Mouse (Mus musculus): ENCODE measurements around the gene Hspa12a. TPM values are rescaled to one million over a fixed set of nuclear protein-coding genes. Genes with fewer than 3 reads are reported as not detected.

Hspa12a gene
- polyA plus RNA-seq, 1 experiment from 2014 or later, result 6.5 TPM

GRCm38 (mm10) chr19:58879330-58879957, 64.0 kb downstream of the Hspa12a start:
- no peaks in the 10 kb centered on the region for H3K36me3 ChIP-seq (ENCODE audit: control insufficient read depth, insufficient read depth, low read length)
- H3K4me3 ChIP-seq (ENCODE audit: low read depth, low read length), result no peak overlapping the region
- no peaks in the 10 kb centered on the region for H3K9me3 ChIP-seq (ENCODE audit: control insufficient read depth, low read length)
- WGBS, result 90% methylated on average over 7 of the region's 7 CpGs
- H3K4me1 ChIP-seq (replicated peaks; ENCODE audit: control insufficient read depth, insufficient read depth, low read length), result no peaks in the 10 kb centered on the region
- H3K4me2 ChIP-seq (ENCODE audit: low read depth, low read length, severe bottlenecking), result no peak overlapping the region
- no peak overlapping the region for H3K9ac ChIP-seq (ENCODE audit: low read length)
- no peak overlapping the region for H3K27ac ChIP-seq (ENCODE audit: low read depth, low read length)
- no peaks in the 10 kb centered on the region for H3K27me3 ChIP-seq (ENCODE audit: control insufficient read depth, insufficient read depth, low read length)
- DNase-seq (ENCODE audit: low spot score) (no peak), ATAC-seq (replicated peaks; ENCODE audit: low FRiP score) (no peak)

GRCm38 (mm10) chr19:58878560-58878959, 64.9 kb downstream of the Hspa12a start:
- no peak overlapping the region for H3K27ac ChIP-seq (ENCODE audit: low read depth, low read length)
- H3K4me2 ChIP-seq (ENCODE audit: low read depth, low read length, severe bottlenecking), result no peak overlapping the region
- no peaks in the 10 kb centered on the region for H3K27me3 ChIP-seq (ENCODE audit: control insufficient read depth, insufficient read depth, low read length)
- H3K36me3 ChIP-seq (ENCODE audit: control insufficient read depth, insufficient read depth, low read length), result no peaks in the 10 kb centered on the region
- H3K9me3 ChIP-seq (ENCODE audit: control insufficient read depth, low read length), result no peaks in the 10 kb centered on the region
- DNase-seq (ENCODE audit: low spot score), result no peak
- no peaks in the 10 kb centered on the region for H3K4me1 ChIP-seq (replicated peaks; ENCODE audit: control insufficient read depth, insufficient read depth, low read length)
- no peak for ATAC-seq (replicated peaks; ENCODE audit: low FRiP score)
- H3K9ac ChIP-seq (ENCODE audit: low read length), result no peak overlapping the region
- 91% methylated on average over 2 of the region's 2 CpGs for WGBS
- no peak overlapping the region for H3K4me3 ChIP-seq (ENCODE audit: low read depth, low read length)

DNA sequence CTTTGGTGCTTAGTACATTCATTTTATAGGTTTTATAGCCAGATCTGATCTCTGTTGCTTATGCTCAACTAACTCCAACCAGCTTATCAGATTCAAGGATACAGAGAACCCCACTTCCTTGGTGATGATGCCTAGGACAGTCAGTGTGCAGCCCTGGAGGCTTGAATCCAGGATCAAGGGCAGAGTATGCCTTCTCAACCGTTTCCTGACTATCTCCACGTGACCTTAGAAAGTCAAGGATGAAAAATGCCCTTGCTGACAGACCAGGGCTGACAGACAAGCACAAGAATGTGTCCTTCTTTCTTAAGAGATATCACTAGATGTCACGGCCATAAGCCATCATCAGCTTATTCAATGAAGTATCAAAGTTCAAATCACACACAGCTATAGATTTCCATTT, 69.9 kb downstream of the Hspa12a start:
- 77% methylated on average over 3 of the region's 3 CpGs for WGBS
- no peak for ATAC-seq (replicated peaks; ENCODE audit: low FRiP score)

DNA sequence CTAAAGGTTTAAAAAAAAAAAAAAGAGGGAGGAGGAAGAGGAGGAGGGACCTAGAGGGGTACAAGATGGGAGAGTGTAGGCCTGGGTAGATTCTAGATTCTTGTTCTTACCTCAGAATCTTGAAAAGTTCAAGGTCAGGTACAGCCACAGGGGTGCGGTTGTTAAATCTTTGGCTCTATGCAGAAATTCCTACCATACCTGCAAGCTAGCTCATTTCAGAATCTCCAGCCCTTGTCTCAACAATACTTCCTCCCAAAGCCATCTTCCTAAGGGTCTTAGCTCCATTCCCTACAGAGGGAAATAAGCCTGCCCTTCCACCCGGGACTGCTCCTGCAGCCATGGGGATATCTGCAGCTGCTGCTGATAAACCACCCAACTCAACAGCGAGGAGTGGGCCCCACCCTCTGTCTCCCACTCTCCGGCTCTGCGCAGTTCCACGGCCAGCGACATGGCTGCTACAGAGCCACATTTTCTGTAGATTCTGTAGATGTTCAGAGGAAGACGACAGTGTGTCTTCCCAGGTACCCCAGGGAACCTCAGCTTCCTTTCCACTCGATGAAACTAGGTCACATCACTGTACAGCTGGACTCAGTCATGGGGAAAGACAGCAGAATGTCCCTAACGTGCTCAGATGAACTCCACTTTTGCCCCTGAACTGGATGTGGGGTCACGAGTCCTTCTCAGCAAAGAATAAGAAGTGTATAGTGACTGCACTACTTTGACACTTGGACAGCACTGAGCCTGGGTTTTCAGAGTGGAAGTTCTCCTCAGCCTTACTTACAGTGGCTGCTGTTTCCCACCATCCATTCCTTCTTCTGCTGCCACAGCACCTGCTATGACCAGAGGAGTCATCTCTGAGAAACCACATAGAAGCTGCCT, 70.8 kb downstream of the Hspa12a start:
- WGBS, result 83% methylated on average over 11 of the region's 11 CpGs
- no peak for ATAC-seq (replicated peaks; ENCODE audit: low FRiP score)
- Histone ChIP-seq H3K4me3 (ENCODE audit: low read depth, low read length) (no peak overlapping the region), H3K9ac (ENCODE audit: low read length) (no peak overlapping the region), H3K27ac (ENCODE audit: low read depth, low read length) (no peak overlapping the region), H3K4me2 (ENCODE audit: low read depth, low read length, severe bottlenecking) (no peak overlapping the region), H3K9me3 (ENCODE audit: control insufficient read depth, low read length) (no peaks in the 10 kb centered on the region), H3K36me3 (ENCODE audit: control insufficient read depth, insufficient read depth, low read length) (no peaks in the 10 kb centered on the region), H3K27me3 (ENCODE audit: control insufficient read depth, insufficient read depth, low read length) (no peaks in the 10 kb centered on the region), H3K4me1 (replicated peaks; ENCODE audit: control insufficient read depth, insufficient read depth, low read length) (no peaks in the 10 kb centered on the region)
- no peak for DNase-seq (ENCODE audit: low spot score)

More for the DNA sequence above, 69.9 kb downstream of the Hspa12a start:
- H3K4me2 ChIP-seq (ENCODE audit: low read depth, low read length, severe bottlenecking), result no peak overlapping the region
- no peaks in the 10 kb centered on the region for H3K27me3 ChIP-seq (ENCODE audit: control insufficient read depth, insufficient read depth, low read length)
- no peaks in the 10 kb centered on the region for H3K36me3 ChIP-seq (ENCODE audit: control insufficient read depth, insufficient read depth, low read length)
- no peak overlapping the region for H3K4me3 ChIP-seq (ENCODE audit: low read depth, low read length)
- no peaks in the 10 kb centered on the region for H3K4me1 ChIP-seq (replicated peaks; ENCODE audit: control insufficient read depth, insufficient read depth, low read length)
- H3K9me3 ChIP-seq (ENCODE audit: control insufficient read depth, low read length), result no peaks in the 10 kb centered on the region
- no peak for DNase-seq (ENCODE audit: low spot score)
- H3K27ac ChIP-seq (ENCODE audit: low read depth, low read length), result no peak overlapping the region
- no peak overlapping the region for H3K9ac ChIP-seq (ENCODE audit: low read length)

- Histone ChIP-seq H3K9me3 (ENCODE audit: control insufficient read depth, low read length) (no peaks in the 10 kb centered on the region), H3K4me1 (replicated peaks; ENCODE audit: control insufficient read depth, insufficient read depth, low read length) (no peaks in the 10 kb centered on the region), H3K4me2 (ENCODE audit: low read depth, low read length, severe bottlenecking) (no peak overlapping the region), H3K9ac (ENCODE audit: low read length) (no peak overlapping the region), H3K36me3 (ENCODE audit: control insufficient read depth, insufficient read depth, low read length) (no peaks in the 10 kb centered on the region), H3K27me3 (ENCODE audit: control insufficient read depth, insufficient read depth, low read length) (no peaks in the 10 kb centered on the region), H3K4me3 (ENCODE audit: low read depth, low read length) (no peak overlapping the region), H3K27ac (ENCODE audit: low read depth, low read length) (no peak overlapping the region)
- WGBS, result 82% methylated on average over 6 of the region's 6 CpGs
- no peak for ATAC-seq (replicated peaks; ENCODE audit: low FRiP score)
- no peak for DNase-seq (ENCODE audit: low spot score)
Measured at GRCm38 (mm10) chr19:58871878-58872277, 71.6 kb downstream of the Hspa12a start.

- Histone ChIP-seq H3K27me3 (ENCODE audit: control insufficient read depth, insufficient read depth, low read length) (no peaks in the 10 kb centered on the region), H3K4me2 (ENCODE audit: low read depth, low read length, severe bottlenecking) (no peak overlapping the region), H3K27ac (ENCODE audit: low read depth, low read length) (no peak overlapping the region), H3K9ac (ENCODE audit: low read length) (no peak overlapping the region), H3K4me1 (replicated peaks; ENCODE audit: control insufficient read depth, insufficient read depth, low read length) (no peaks in the 10 kb centered on the region), H3K9me3 (ENCODE audit: control insufficient read depth, low read length) (no peaks in the 10 kb centered on the region; the same call in 1 of the 2 replicates), H3K36me3 (ENCODE audit: control insufficient read depth, insufficient read depth, low read length) (no peaks in the 10 kb centered on the region), H3K4me3 (ENCODE audit: low read depth, low read length) (no peak overlapping the region)
- ATAC-seq (replicated peaks; ENCODE audit: low FRiP score) (no peak), DNase-seq (ENCODE audit: low spot score) (no peak)
- WGBS, result 75% methylated on average over 4 of the region's 4 CpGs
Measured at GRCm38 (mm10) chr19:58866651-58867050, 76.8 kb downstream of the Hspa12a start.

DNA sequence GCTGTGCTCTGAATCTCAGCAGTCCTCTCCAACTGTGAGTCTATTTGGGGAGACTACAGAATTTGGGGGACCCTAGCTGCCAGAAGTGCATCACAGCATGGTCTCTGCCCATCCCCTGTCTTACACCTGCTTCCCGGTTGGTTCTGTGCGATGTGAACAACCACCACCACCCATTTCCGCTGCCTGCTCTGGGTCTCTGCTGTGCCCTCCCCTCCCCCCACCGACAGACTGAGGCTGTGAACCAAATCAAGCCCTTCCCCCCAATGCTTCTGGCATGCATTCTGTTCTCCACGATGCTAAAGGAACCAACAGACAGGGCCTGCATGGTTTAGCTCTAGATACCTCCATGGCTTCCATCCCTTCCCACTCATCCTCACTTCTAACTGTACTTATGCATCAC, 78.2 kb downstream of the Hspa12a start:
- H3K4me2 ChIP-seq (ENCODE audit: low read depth, low read length, severe bottlenecking), result no peak overlapping the region
- 49% methylated on average over 5 of the region's 5 CpGs for WGBS
- no peaks in the 10 kb centered on the region; the same call in 1 of the 2 replicates for H3K9me3 ChIP-seq (ENCODE audit: control insufficient read depth, low read length)
- H3K36me3 ChIP-seq (ENCODE audit: control insufficient read depth, insufficient read depth, low read length), result no peaks in the 10 kb centered on the region
- H3K27me3 ChIP-seq (ENCODE audit: control insufficient read depth, insufficient read depth, low read length), result no peaks in the 10 kb centered on the region
- no peak for ATAC-seq (replicated peaks; ENCODE audit: low FRiP score)
- H3K4me1 ChIP-seq (replicated peaks; ENCODE audit: control insufficient read depth, insufficient read depth, low read length), result peaks cover 2% of the 10 kb centered on the region; the same call in 1 of the 2 replicates
- no peak for DNase-seq (ENCODE audit: low spot score)
- no peak overlapping the region for H3K27ac ChIP-seq (ENCODE audit: low read depth, low read length)
- H3K4me3 ChIP-seq (ENCODE audit: low read depth, low read length), result no peak overlapping the region
- no peak overlapping the region for H3K9ac ChIP-seq (ENCODE audit: low read length)

GRCm38 (mm10) chr19:58864006-58864573, 79.4 kb downstream of the Hspa12a start:
- DNase-seq (ENCODE audit: low spot score) (no peak), ATAC-seq (replicated peaks; ENCODE audit: low FRiP score) (no peak)
- H3K27me3 ChIP-seq (ENCODE audit: control insufficient read depth, insufficient read depth, low read length), result peaks cover 4% of the 10 kb centered on the region
- H3K9ac ChIP-seq (ENCODE audit: low read length), result no peak overlapping the region
- no peak overlapping the region for H3K27ac ChIP-seq (ENCODE audit: low read depth, low read length)
- no peaks in the 10 kb centered on the region for H3K36me3 ChIP-seq (ENCODE audit: control insufficient read depth, insufficient read depth, low read length)
- H3K9me3 ChIP-seq (ENCODE audit: control insufficient read depth, low read length), result no peaks in the 10 kb centered on the region; the same call in 1 of the 2 replicates
- no peak overlapping the region for H3K4me3 ChIP-seq (ENCODE audit: low read depth, low read length)
- no peak overlapping the region for H3K4me2 ChIP-seq (ENCODE audit: low read depth, low read length, severe bottlenecking)
- 93% methylated on average over 1 of the region's 1 CpGs for WGBS
- peaks cover 8% of the 10 kb centered on the region; the same call in 1 of the 2 replicates for H3K4me1 ChIP-seq (replicated peaks; ENCODE audit: control insufficient read depth, insufficient read depth, low read length)
